Mouse (Mus musculus): ENCODE measurements at regions not wholly inside any gene's neighbourhood (a gene's known extent, or its start where the extent isn't known, plus 50 kb on each side); places are given as distances from the start of the nearest gene placed in this dataset.
"Not testable (repeated sequence)": the region's sequence is repeated elsewhere in the genome, so short reads cannot be mapped to it uniquely, and the experiment has no call there.

GRCm38 (mm10) chr5:108903134-108903923 is 50.9 kb upstream of the Vmn2r9 start:
- H3K9me3 ChIP-seq (ENCODE audit: control insufficient read depth, low read length); H3K9ac ChIP-seq (replicated peaks; ENCODE audit: low read length); H3K36me3 ChIP-seq (ENCODE audit: control insufficient read depth, insufficient read depth, low read length); H3K4me1 ChIP-seq (ENCODE audit: control insufficient read depth, insufficient read depth, low read length); H3K27ac ChIP-seq (replicated peaks; ENCODE audit: low read depth, low read length); H3K27me3 ChIP-seq (ENCODE audit: control insufficient read depth, insufficient read depth, low read length): not testable (repeated sequence)
- ATAC-seq (ENCODE audit: low FRiP score, low TSS enrichment): peak; percentile 93
- DNase-seq: peak; percentile 2
- 7% methylated on average over 18 of the region's 65 CpGs for WGBS
- Histone ChIP-seq H3K4me2 (ENCODE audit: low read length) (peak overlapping the region; percentile 42), H3K4me3 (replicated peaks; ENCODE audit: low read depth, low read length) (peak overlapping the region; percentile 24)

Measured in midbrain, embryonic 14.5 days (tissue).